Mouse (Mus musculus): Measurements from ENCODE around the gene Igbp1. TPM values are rescaled to one million over a fixed set of nuclear protein-coding genes. Genes with fewer than 3 reads are reported as not detected.

Gene Igbp1
- polyA plus RNA-seq (2017; shearing (Covaris generic)): 10 to 100 TPM; 72.8 to 90.9 (median 83.2) TPM

GRCm38 (mm10) chrX:100494068-100494978, at the start of gene Igbp1:
Gene Igbp1, plus strand, starts transcription at chrX:100494291.
- peak; percentile 97 for ATAC-seq

DNA sequence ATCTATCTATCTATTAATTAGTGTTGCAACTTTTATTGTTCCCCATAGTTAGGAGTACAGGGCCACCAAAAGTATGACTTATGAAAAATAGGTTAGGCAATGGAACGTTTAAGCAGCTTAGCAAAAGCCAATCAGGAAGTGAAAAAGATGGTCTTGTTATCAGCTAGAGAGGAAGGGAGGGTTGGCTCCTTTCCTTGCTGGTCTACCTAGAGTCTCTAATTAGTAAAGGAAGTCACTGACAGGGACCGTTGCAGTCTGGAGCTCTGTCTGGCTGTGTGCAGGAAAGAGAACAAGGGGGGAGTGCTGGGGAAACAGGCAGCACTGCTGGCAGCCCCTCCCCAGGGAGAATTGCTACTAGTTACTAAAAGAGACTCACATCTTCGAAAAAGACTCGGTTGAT, 26.0 kb upstream of the Igbp1 start:
- ATAC-seq: no peak

- ATAC-seq: no peak
These were observed 24.0 kb upstream of the Igbp1 start for GRCm38 (mm10) chrX:100470126-100470525.

GRCm38 (mm10) chrX:100471491-100471890, 22.6 kb upstream of the Igbp1 start:
- ATAC-seq: no peak

DNA sequence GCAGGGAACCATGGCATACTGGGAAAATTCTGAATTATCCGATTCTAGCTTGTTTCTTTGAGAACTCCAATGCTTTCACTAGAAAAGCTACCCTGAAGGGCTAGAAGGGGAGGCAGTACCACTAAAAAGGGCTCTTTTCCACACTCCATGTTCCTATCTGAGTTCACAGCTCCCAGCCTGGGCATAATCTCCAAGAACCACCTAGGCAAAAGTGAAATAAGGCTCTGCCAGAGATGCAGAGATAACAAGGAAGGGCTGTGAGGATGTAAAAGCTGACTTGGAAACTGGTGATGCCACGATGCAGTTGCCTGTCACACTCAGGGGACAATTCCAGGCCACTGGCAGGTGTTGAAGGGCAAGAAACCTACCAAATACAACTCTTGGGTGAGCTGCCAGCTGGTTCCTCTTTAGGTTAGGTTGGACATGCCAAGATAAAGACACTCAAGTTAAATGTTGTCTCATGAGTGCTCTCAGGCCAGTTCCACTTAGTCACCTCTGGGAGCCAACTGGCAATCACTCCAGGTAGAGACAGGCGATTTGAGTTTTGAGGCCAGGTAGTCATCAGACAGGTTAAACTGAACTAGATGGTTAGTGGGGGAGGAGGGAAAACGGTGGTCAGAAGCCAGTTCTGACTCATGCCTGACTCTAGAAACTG, 18.4 kb upstream of the Igbp1 start:
- ATAC-seq: no peak

- peak; percentile 96 for ATAC-seq
These were observed 13.8 kb upstream of the Igbp1 start for GRCm38 (mm10) chrX:100480317-100480716.

DNA sequence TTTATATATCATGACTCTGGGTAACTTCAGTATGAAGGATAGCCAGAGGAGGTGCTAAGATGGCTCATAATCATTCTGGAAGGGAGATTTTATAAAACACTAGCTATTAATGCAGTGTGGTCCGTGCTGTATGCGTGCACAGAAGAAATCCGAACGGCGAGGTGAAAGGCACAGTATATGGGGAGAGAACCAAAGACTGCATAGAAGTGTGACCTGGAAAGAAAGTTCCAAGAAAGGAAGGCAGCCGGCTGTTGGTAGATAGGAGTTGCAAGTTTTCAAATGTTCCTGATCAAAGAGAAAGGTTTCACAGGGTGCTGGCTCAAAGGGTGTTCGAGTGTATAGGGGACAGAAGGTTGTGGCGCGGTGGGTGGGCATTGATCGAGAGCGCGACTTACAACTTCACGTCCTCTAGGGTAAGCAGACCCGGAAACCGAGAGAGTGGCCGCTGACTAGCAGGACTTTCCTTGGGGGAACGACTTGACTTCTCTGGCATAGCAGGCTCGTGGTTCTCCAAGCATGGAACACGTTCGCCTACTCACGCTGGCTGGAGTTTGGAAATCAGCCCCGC, 507 bp upstream of the Igbp1 start:
- peak; percentile 7 for ATAC-seq

- ATAC-seq: peak; percentile 50
These were observed 10.2 kb downstream of the Igbp1 start for GRCm38 (mm10) chrX:100504175-100504851.

GRCm38 (mm10) chrX:100508164-100508563, 14.1 kb downstream of the Igbp1 start:
- ATAC-seq: no peak

DNA sequence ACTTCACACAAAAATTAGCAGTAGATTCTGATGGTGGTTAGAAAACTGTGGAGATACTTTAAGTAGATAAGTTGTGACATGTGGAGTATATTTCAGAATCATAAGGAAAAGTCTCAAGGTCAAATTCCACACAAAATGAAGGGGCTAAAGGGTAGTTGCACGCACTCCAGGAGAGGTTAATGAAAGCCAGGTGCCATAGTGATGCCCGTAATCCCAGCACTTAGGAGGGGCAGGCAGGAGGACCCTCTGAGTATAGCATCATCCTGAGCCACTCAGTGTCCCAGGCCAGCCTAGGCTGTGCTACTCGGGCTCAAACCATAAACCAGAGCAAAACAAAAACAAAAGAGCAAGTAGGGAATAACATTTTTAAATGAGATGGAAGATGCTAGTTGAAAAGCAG, 15.8 kb downstream of the Igbp1 start:
- ATAC-seq: no peak

DNA sequence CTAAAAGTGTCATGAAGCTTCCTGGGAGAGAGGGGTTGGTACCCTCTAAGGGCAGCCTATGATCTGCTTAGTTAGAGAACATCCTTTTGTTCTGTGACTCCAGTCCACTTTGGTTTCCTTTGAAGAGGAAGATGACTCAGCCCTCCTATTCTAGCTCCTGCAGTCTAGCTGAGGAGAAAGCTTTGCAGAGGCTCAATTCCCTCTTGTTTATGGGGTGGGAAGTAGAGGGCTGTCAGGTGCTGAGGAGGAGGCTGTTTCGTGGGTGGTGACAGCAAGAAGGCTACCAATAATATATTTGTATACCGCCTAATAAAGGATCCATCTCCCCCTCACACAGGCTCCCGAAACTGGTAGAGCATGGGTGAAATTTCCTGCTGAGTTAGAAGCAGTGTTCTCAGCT, 22.6 kb downstream of the Igbp1 start:
- ATAC-seq: no peak

- ATAC-seq: no peak
These were observed 23.5 kb downstream of the Igbp1 start for GRCm38 (mm10) chrX:100517626-100518025.

DNA sequence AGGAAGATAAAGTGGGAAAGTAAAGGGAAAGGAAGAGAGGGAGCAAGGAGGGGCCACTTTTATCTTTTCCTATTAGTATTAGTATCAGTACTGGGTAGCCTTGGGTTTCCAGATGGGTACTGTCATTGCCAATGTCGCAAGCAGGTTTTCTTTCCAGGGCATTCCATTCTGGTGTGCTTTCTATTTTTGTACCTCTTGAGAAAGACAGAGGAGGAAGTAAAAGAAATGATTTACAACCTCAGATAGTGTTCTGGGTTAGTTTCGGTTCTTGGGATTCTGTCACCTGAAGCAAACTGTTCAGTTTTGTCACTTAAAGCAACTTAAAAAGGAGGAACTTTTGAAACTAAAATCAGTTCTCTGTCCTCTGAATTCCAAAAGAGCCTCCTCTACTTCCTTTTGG, 24.4 kb downstream of the Igbp1 start:
- ATAC-seq: no peak

GRCm38 (mm10) chrX:100524471-100524870, 30.4 kb downstream of the Igbp1 start, which contains the start of gene Dgat2l6:
Gene Dgat2l6, plus strand, starts transcription at chrX:100524838.
- ATAC-seq: no peak

DNA sequence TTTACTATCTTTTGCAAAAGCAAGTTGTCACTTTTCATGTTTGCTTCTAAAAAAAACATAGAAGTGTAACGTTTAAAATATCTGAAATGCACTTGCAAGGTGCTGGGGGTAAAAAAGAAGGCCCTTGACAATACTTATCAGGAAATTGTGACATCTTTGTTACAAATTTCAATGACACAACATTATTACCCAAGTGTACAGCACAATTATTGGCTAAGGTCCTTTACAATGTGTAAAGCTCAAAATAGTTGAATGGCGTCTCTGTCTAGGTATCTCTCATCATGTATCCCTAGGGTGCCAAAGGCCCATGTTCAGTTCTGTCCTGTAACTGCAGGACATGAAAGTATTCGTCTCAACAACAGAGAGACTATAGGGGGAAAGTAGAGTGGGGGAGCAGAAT, 61.9 kb downstream of the Igbp1 start:
- no peak for ATAC-seq

GRCm38 (mm10) chrX:100565696-100566095, 71.6 kb downstream of the Igbp1 start:
- ATAC-seq: no peak

Other genes with a start within 250 kb of the Igbp1 start
- gene Otud6a, start 65.3 kb upstream of the Igbp1 start, polyA plus RNA-seq (2017; shearing (Covaris generic)): not detected
- gene Awat2, start 51.6 kb upstream of the Igbp1 start, polyA plus RNA-seq (2017; shearing (Covaris generic)): under 1 TPM; 0.65 to 0.98 (median 0.77) TPM
- not detected for gene Dgat2l6, start 30.5 kb downstream of the Igbp1 start, polyA plus RNA-seq (2017; shearing (Covaris generic))
- gene Awat1, start 78.0 kb downstream of the Igbp1 start, polyA plus RNA-seq (2017; shearing (Covaris generic)): not detected
- under 1 TPM in 1 of 3 experiments, not detected in 2; 0.16 TPM for gene P2ry4, start 100.6 kb downstream of the Igbp1 start, polyA plus RNA-seq (2017; shearing (Covaris generic))
- gene Arr3, start 111.2 kb downstream of the Igbp1 start, polyA plus RNA-seq (2017; shearing (Covaris generic)): not detected
- gene Kif4, start 131.4 kb downstream of the Igbp1 start, polyA plus RNA-seq (2017; shearing (Covaris generic)): 10 to 100 TPM in 1 of 3 experiments, 1 to 10 TPM in 2; 1.9 to 19.0 (median 2.4) TPM
- gene Pdzd11, start 132.3 kb downstream of the Igbp1 start, polyA plus RNA-seq (2017; shearing (Covaris generic)): 10 to 100 TPM; 48.5 to 78.3 (median 60.0) TPM
- gene Gdpd2, start 235.6 kb downstream of the Igbp1 start, polyA plus RNA-seq (2017; shearing (Covaris generic)): not detected